Mouse (Mus musculus): ENCODE results near the gene Dtl. TPM values are rescaled to one million over a fixed set of nuclear protein-coding genes. Genes with fewer than 3 reads are reported as not detected.

Gene Dtl
- 22.0 and 23.2 TPM in 2 replicates for polyA plus RNA-seq (2015; fragmentation: Nextera tagmentation; extraction: Ambion mirVana)

DNA sequence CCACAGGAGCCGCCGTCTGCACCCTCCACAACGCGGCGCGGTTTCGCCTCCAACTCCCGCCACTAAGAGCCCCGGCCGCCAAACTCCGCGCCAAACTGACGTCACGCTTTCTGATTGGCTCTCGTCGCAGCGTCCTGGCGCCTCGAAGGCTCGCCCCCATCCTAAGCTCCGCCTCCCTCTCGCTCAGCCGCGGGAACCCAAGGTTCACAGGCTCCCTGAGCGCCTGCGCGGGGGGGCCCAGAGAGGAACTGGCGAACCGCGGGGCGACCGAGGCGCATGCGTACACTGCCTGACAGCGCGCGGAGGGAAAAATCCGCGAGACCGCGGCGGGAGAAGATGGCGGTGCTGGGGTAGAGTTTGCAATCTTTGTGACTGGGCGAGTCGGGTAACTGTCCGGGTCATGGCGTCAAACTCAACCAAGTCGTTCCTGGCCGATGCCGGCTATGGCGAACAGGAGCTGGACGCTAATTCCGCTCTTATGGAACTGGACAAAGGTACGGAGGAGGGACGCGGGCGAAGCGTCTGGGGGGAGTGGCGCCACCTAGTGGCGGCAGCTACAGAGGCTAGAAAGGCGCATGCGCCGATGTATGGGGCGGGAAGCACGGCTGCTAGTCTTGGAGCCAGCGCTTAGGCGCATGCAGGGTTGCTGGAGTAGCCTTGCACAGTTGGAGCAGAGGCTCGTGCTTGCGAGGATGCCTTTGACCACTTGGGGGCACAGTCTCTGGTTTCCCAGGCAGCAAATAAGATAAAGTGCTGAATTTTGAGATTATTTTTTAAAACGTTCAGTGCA lies at the start of gene Dtl, which contains the start of gene Ints7:
Gene Dtl, minus strand, starts transcription at position 87 of the 790 bp plus-strand sequence.
Gene Ints7, plus strand, starts transcription at position 179 of the 790 bp plus-strand sequence.
- Histone ChIP-seq H3K9ac (replicated peaks) (peak within 1 kb of the TSS; percentile 76), H3K4me1 (peaks cover 37% of the 10 kb centered on the region), H3K27ac (replicated peaks) (peak within 1 kb of the TSS; percentile 97), H3K27me3 (no peaks in the 10 kb centered on the region), H3K9me3 (0 out of 2 replicates have a peak, but pooled peaks cover 4% of the 10 kb centered on the region), H3K4me2 (replicated peaks) (peak within 1 kb of the TSS; percentile 85), H3K36me3 (no peaks in the 10 kb centered on the region), H3K4me3 (peak within 1 kb of the TSS; percentile 91)
- ATAC-seq (replicated peaks): peak; percentile 99
- under 1% methylated on average over 69 of the region's 70 CpGs for WGBS

DNA sequence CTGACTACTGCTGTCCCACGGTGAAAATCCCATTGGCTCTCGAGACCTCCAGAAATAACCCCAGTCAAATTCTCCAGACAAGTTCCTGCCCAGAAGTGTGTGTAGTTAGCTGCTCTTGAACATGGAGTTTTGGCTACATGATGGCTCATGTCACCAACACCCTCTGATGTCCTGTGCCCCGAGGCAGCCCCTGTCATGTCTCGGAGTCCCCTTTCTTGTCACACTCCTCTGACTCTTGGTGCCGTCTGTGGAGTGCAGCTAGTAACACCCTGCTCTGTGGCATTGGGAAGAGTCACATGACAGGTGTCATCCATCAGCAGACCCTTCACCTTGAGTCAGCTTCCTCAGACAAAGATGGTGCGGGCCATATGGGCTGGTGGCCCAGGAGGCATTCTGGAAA lies 49.7 kb upstream of the Dtl start:
- no peak overlapping the region for H3K4me2 ChIP-seq (replicated peaks)
- 75% methylated on average over 6 of the region's 6 CpGs for WGBS
- H3K27ac ChIP-seq (replicated peaks): no peak overlapping the region
- peaks cover 28% of the 10 kb centered on the region for H3K36me3 ChIP-seq
- no peaks in the 10 kb centered on the region for H3K9me3 ChIP-seq
- H3K4me1 ChIP-seq: no peaks in the 10 kb centered on the region
- no peaks in the 10 kb centered on the region for H3K27me3 ChIP-seq
- no peak for ATAC-seq (replicated peaks)
- H3K9ac ChIP-seq (replicated peaks): no peak overlapping the region
- H3K4me3 ChIP-seq: no peak overlapping the region

DNA sequence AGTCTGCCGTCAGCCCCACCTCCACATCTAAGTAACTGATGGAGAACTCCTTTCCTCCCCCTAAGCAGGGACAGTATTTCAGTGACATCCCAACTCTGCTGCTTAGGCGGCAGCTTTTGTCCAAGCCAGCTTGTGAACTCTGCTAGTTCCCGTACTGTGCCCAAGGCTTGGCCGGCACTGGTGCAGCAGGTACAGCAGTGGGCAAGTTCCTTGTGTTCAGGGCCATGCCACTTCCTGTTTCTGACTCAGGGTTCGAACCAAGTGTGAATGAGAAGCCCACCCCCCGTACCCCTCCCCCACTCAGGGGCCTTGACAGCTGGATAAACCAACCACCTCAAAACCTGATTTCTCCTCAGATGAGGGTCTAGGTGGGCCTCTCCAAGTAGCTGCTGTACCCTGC lies 49.1 kb upstream of the Dtl start:
- H3K4me1 ChIP-seq: no peaks in the 10 kb centered on the region
- H3K4me2 ChIP-seq (replicated peaks): no peak overlapping the region
- H3K4me3 ChIP-seq: no peak overlapping the region
- no peak for ATAC-seq (replicated peaks)
- H3K9ac ChIP-seq (replicated peaks): no peak overlapping the region
- 84% methylated on average over 6 of the region's 6 CpGs for WGBS
- H3K27ac ChIP-seq (replicated peaks): no peak overlapping the region
- H3K36me3 ChIP-seq: peaks cover 33% of the 10 kb centered on the region
- no peaks in the 10 kb centered on the region for H3K27me3 ChIP-seq
- no peaks in the 10 kb centered on the region for H3K9me3 ChIP-seq

DNA sequence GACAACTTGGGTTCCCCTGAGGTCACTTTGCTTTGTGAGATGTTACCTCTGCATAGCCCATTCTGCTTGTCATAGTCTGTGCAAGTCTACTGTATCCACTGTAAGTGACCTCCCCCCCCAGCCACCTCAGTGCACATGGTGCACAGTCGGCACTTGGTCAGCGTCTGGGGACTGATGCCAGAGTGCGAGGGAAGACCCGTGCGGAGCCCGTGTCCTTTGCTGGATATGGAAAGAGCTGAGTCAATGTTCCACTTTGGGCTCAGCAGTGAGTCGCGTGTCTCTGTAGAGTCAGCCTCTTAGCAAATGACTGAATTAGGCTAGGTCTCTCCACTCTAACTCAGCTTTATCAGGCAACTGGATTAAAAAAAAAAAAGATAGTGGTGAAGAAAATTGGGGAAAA lies 47.5 kb upstream of the Dtl start:
- Histone ChIP-seq H3K27ac (replicated peaks) (no peak overlapping the region), H3K9ac (replicated peaks) (no peak overlapping the region), H3K9me3 (no peaks in the 10 kb centered on the region), H3K4me1 (no peaks in the 10 kb centered on the region), H3K27me3 (no peaks in the 10 kb centered on the region), H3K4me3 (no peak overlapping the region), H3K4me2 (replicated peaks) (no peak overlapping the region), H3K36me3 (peaks cover 48% of the 10 kb centered on the region)
- ATAC-seq (replicated peaks): no peak
- 93% methylated on average over 8 of the region's 8 CpGs for WGBS

DNA sequence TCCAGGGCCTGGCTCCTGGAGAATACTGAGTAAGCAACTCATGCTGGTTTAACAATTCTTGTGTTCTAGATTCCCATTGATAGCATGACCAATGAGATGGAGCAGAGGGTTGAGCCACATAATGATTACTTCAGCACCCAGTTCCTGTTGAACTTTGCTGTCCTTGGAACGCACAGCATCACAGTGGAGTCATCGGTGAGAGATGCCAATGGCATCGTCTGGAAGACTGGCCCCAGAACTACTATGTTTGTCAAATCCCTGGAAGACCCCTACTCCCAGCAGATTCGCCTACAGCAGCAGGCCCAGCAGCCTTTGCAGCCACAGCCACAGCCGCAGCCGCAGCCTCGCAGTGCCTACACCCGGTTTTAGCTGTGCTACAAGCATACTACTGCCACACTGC lies 45.8 kb upstream of the Dtl start:
- Histone ChIP-seq H3K27ac (replicated peaks) (no peak overlapping the region), H3K4me1 (no peaks in the 10 kb centered on the region), H3K4me3 (no peak overlapping the region), H3K9ac (replicated peaks) (no peak overlapping the region), H3K4me2 (replicated peaks) (no peak overlapping the region), H3K9me3 (no peaks in the 10 kb centered on the region), H3K36me3 (peaks cover 64% of the 10 kb centered on the region), H3K27me3 (no peaks in the 10 kb centered on the region)
- ATAC-seq (replicated peaks): no peak
- WGBS: 96% methylated on average over 8 of the region's 8 CpGs

DNA sequence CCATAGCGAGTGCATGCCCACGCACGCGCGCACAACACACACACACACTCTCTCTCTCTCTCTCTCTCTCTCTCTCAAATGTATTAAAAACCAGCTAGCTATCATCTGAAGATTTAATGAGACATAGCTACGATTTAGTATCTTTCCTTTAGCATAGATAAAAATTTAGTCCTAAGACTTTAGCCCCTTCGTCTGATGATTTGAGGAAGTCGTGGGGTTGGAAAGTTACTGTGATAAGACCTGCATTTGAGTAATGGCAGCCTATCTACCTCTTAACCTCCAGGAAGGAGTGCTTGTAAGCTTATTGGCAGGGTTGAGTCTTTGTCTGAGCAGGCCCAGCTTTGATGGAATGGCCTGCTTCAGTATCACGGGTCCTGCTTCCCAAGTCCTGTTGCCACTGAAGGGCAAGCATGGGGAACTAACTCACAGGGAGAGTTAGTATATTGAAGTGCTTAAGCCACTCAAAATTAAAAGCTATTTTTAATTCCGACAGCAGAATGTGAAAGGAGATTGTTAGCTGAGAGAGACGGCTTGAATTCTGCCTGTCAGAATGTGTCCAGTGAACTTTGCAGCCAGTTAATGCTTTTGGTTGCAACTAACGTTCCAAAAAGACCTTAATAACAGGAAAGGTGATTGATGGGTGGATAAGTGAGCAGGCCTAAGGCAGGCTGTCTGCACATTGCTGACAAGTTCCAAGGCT lies 42.9 kb upstream of the Dtl start:
- Histone ChIP-seq H3K4me3 (no peak overlapping the region), H3K36me3 (peaks cover 88% of the 10 kb centered on the region), H3K4me2 (replicated peaks) (no peak overlapping the region), H3K27me3 (no peaks in the 10 kb centered on the region), H3K27ac (replicated peaks) (no peak overlapping the region), H3K9me3 (no peaks in the 10 kb centered on the region), H3K9ac (replicated peaks) (no peak overlapping the region), H3K4me1 (no peaks in the 10 kb centered on the region)
- 90% methylated on average over 12 of the region's 12 CpGs for WGBS
- no peak for ATAC-seq (replicated peaks)

DNA sequence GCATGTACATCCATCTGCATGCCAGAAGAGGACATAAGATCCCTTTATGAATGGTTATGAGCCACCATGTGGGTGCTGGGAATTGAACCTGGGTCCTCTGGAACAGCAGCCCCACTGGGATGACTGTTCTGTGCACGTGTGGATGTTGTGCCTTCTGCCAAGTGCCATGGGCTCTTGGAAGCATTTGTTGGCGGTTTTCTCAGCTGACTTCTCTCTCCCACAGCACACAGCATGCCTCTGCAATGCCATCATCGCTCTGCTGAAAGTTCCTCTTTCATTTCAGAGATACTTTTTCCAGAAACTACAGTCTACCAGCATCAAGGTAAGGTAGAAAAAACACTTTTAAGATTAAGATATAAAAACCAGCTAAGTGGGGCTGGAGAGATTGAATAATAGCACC lies 42.2 kb upstream of the Dtl start:
- 90% methylated on average over 3 of the region's 3 CpGs for WGBS
- H3K4me3 ChIP-seq: no peak overlapping the region

DNA sequence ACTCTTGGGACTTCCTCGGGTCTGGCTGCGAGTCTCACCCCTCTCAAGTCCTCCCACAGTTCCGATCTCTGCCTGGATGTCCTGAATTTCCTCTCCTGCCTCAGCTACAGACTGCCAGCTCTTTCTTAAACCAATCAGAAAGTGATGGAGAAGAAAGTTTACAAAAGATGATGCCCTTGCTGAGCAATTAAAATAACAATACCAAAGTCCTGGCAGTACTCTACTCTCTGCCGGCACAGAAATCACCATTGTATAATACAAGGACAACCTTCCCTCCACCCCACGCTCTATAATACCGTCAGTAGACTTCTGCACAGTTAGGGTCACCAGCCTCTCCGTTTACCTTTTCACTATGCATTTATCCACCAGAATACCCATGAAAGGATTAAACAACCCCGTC lies 40.9 kb upstream of the Dtl start:
- Histone ChIP-seq H3K36me3 (peaks cover 94% of the 10 kb centered on the region), H3K9ac (replicated peaks) (no peak overlapping the region), H3K27me3 (no peaks in the 10 kb centered on the region), H3K4me1 (no peaks in the 10 kb centered on the region), H3K4me3 (no peak overlapping the region), H3K4me2 (replicated peaks) (no peak overlapping the region), H3K27ac (replicated peaks) (no peak overlapping the region), H3K9me3 (no peaks in the 10 kb centered on the region)
- ATAC-seq (replicated peaks): no peak
- 61% methylated on average over 8 of the region's 8 CpGs for WGBS

More for the DNA sequence above, 42.2 kb upstream of the Dtl start:
- no peaks in the 10 kb centered on the region for H3K9me3 ChIP-seq
- no peak overlapping the region for H3K27ac ChIP-seq (replicated peaks)
- no peaks in the 10 kb centered on the region for H3K27me3 ChIP-seq
- no peak overlapping the region for H3K4me2 ChIP-seq (replicated peaks)
- H3K9ac ChIP-seq (replicated peaks): no peak overlapping the region
- no peak for ATAC-seq (replicated peaks)
- no peaks in the 10 kb centered on the region for H3K4me1 ChIP-seq
- H3K36me3 ChIP-seq: peaks cover 90% of the 10 kb centered on the region

DNA sequence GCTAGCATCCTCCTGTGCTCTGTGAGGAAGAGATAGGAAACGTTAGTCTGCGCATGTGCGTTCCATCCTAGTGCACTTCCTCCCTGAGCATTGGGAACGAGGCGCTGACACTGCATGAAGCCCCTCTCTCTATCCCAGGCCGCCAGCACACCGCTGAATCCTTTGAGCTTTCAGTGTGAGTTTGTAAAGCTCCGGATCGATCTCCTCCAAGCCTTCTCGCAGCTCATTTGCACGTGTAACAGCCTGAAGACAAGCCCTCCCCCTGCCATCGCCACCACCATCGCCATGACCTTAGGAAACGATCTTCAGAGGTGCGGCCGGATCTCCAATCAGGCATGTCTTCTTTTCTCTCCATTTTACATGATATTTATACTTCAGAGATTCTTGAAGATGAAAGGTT lies 37.5 kb upstream of the Dtl start:
- no peaks in the 10 kb centered on the region for H3K9me3 ChIP-seq
- H3K4me1 ChIP-seq: no peaks in the 10 kb centered on the region
- no peak overlapping the region for H3K4me3 ChIP-seq
- H3K9ac ChIP-seq (replicated peaks): no peak overlapping the region
- H3K36me3 ChIP-seq: peaks cover 94% of the 10 kb centered on the region
- H3K4me2 ChIP-seq (replicated peaks): no peak overlapping the region
- no peaks in the 10 kb centered on the region for H3K27me3 ChIP-seq
- H3K27ac ChIP-seq (replicated peaks): no peak overlapping the region
- 91% methylated on average over 16 of the region's 16 CpGs for WGBS
- no peak for ATAC-seq (replicated peaks)

DNA sequence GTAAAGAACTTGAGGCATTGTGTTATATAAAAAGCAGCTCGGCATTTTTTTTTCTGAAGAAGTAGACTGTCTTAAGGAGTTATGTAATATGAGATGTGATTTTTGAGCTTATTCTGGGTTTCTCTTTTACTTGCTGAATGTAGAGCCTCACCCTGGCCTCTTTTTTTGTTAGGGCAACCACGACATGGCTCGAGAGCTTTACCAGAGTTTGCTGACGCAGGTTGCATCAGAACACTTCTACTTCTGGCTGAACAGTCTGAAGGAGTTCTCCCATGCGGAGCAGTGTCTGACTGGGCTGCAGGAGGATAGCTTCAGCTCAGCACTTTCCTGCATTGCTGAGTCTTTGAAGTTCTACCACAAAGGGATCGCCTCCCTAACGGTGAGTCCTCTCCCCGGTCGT lies 36.3 kb upstream of the Dtl start:
- ATAC-seq (replicated peaks): no peak
- Histone ChIP-seq H3K9me3 (no peaks in the 10 kb centered on the region), H3K4me3 (no peak overlapping the region), H3K27me3 (no peaks in the 10 kb centered on the region), H3K4me2 (replicated peaks) (no peak overlapping the region), H3K36me3 (peaks cover 94% of the 10 kb centered on the region), H3K27ac (replicated peaks) (no peak overlapping the region), H3K4me1 (no peaks in the 10 kb centered on the region), H3K9ac (replicated peaks) (no peak overlapping the region)
- 84% methylated on average over 9 of the region's 9 CpGs for WGBS

DNA sequence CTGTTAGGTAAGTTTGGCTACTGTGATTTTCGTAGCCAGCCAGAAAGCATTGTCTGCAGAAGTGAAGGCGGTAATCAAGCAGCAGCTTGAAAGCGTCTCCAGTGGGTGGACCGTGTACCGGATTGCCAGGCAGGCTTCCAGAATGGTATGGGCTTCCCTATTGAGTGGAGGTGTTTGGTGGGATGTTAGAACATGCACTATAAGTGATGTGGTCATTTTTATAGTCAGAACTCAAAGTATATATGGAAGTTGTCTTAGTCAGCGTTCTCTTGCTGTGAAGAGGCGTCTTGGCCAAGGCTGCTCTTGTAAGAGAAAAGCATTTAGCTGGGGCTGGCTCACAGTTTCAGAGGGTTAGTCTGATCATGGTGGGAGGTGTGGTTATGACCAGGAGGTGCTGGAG lies 35.0 kb upstream of the Dtl start:
- no peaks in the 10 kb centered on the region for H3K27me3 ChIP-seq
- no peaks in the 10 kb centered on the region for H3K9me3 ChIP-seq
- H3K36me3 ChIP-seq: peaks cover 93% of the 10 kb centered on the region
- no peak overlapping the region for H3K9ac ChIP-seq (replicated peaks)
- no peak overlapping the region for H3K27ac ChIP-seq (replicated peaks)
- H3K4me3 ChIP-seq: no peak overlapping the region
- no peak for ATAC-seq (replicated peaks)
- H3K4me2 ChIP-seq (replicated peaks): no peak overlapping the region
- H3K4me1 ChIP-seq: no peaks in the 10 kb centered on the region
- 96% methylated on average over 7 of the region's 7 CpGs for WGBS

DNA sequence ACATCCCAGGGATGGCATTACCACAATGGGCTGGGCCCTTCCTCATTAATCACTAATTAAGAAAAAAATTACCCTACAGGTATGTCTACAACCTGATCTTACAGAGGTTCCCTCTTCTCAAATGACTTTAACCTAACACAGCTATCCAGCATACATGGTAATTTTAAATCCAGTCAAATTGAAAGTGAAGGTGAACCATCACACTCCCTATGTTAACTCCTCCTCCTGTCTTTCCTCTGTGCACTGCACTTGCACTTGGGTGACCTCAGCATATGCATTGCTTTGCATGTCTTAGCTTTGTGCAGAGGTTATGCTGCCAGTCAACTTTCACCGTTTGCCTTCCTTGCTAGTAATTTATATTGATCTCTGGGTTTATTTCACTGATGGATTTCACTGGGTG lies 34.2 kb upstream of the Dtl start:
- Histone ChIP-seq H3K4me2 (replicated peaks) (no peak overlapping the region), H3K9ac (replicated peaks) (no peak overlapping the region), H3K36me3 (peaks cover 93% of the 10 kb centered on the region), H3K27me3 (no peaks in the 10 kb centered on the region), H3K4me1 (no peaks in the 10 kb centered on the region), H3K9me3 (no peaks in the 10 kb centered on the region), H3K27ac (replicated peaks) (no peak overlapping the region), H3K4me3 (no peak overlapping the region)
- no peak for ATAC-seq (replicated peaks)
- WGBS: 88% methylated on average over 1 of the region's 1 CpGs

Measured in forebrain, embryonic 15.5 days (tissue).